Mouse (Mus musculus): ENCODE results near the gene Lhfpl3. TPM values are rescaled to one million over a fixed set of nuclear protein-coding genes. Genes with fewer than 3 reads are reported as not detected.
A peak's percentile ranks its signal among the peaks of the same experiment; 100 is the strongest.
"Not testable (repeated sequence)": the region's sequence is repeated elsewhere in the genome, so short reads cannot be mapped to it uniquely, and the experiment has no call there.

Gene Lhfpl3
- polyA plus RNA-seq (2015; fragmentation: Nextera tagmentation; extraction: Ambion mirVana): not detected in 2 replicates

- H3K9me3 ChIP-seq (ENCODE audit: low read length): no peaks in the 10 kb centered on the region
- H3K4me3 ChIP-seq (ENCODE audit: low read depth, low read length): peak within 1 kb of the TSS; percentile 33
- H3K36me3 ChIP-seq (replicated peaks; ENCODE audit: insufficient read depth, low read length): no peaks in the 10 kb centered on the region
- ATAC-seq: no peak
- peak within 1 kb of the TSS; percentile 64 for H3K4me2 ChIP-seq (ENCODE audit: low read depth, low read length)
- no peak within 1 kb of the TSS for H3K9ac ChIP-seq (replicated peaks)
- under 1% methylated on average over 46 of the region's 53 CpGs for WGBS (ENCODE audit: insufficient replicate concordance)
- H3K4me1 ChIP-seq (ENCODE audit: insufficient read depth): peaks cover 8% of the 10 kb centered on the region; the same call in 1 of the 2 replicates
- no peak for TF ChIP-seq CTCF (IDR thresholded peaks at IDR 0.05; ENCODE audit: low read depth)
- TF ChIP-seq EP300 (IDR thresholded peaks at IDR 0.05; ENCODE audit: low read depth): no peak
- no peak within 1 kb of the TSS for H3K27ac ChIP-seq (ENCODE audit: low read depth)
- peak; percentile 18 for DNase-seq
- H3K27me3 ChIP-seq (ENCODE audit: insufficient read depth, low read length): peaks cover 23% of the 10 kb centered on the region
These were observed at the start of gene Lhfpl3 for GRCm38 (mm10) chr5:22745885-22746532. Lhfpl3 (plus strand) TSS chr5:22746059.

DNA sequence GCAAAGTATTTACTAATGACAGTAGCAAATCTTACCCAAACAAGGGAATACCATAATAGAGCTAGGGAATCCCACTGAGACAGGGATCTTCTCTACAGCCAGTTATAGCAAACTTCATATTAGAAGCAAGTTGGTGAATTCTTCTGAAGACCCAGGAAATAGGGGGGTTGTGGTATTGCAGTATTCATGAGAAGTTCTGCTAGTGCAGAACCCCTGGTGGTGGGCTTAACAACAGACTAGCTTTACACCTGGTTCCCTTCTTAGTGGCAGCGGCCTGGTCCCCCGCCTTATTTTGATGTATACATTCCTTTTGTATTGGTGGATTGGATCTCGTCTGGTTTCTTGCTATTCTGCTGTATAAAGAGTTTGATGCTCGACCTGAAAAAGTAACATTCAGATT is 39.6 kb upstream of the Lhfpl3 start:
- not testable (repeated sequence) for DNase-seq; H3K4me2 ChIP-seq (ENCODE audit: low read depth, low read length); H3K9ac ChIP-seq (replicated peaks); H3K4me3 ChIP-seq (ENCODE audit: low read depth, low read length); H3K36me3 ChIP-seq (replicated peaks; ENCODE audit: insufficient read depth, low read length); H3K27ac ChIP-seq (ENCODE audit: low read depth); ATAC-seq; H3K4me1 ChIP-seq (ENCODE audit: insufficient read depth); H3K27me3 ChIP-seq (ENCODE audit: insufficient read depth, low read length); H3K9me3 ChIP-seq (ENCODE audit: low read length)
- WGBS (ENCODE audit: insufficient replicate concordance): 77% methylated on average over 4 of the region's 4 CpGs

DNA sequence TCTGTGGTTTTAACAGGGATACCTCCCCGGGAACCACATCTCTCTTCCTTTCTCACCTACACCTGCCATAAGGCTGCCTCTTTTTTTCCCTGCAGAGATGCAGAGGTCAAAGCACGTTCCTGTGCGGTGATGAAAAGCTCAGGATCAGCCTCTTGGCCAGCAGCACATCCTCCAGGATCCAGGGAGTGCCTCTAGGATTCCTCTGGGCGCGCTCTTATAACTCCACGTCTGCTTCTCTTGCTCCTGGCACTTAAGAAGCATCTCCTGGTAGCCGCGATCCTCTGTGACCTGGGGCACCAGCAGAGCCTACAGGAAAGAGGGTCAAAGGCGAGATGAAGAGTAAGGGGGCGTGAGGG is 352 bp upstream of the Lhfpl3 start:
- H3K9me3 ChIP-seq (ENCODE audit: low read length): no peaks in the 10 kb centered on the region
- ATAC-seq: no peak
- WGBS (ENCODE audit: insufficient replicate concordance): 4% methylated on average over 10 of the region's 10 CpGs
- H3K4me3 ChIP-seq (ENCODE audit: low read depth, low read length): peak overlapping the region; percentile 33
- no peaks in the 10 kb centered on the region for H3K36me3 ChIP-seq (replicated peaks; ENCODE audit: insufficient read depth, low read length)
- H3K9ac ChIP-seq (replicated peaks): no peak overlapping the region
- no peak overlapping the region for H3K27ac ChIP-seq (ENCODE audit: low read depth)
- peaks cover 23% of the 10 kb centered on the region for H3K27me3 ChIP-seq (ENCODE audit: insufficient read depth, low read length)
- H3K4me1 ChIP-seq (ENCODE audit: insufficient read depth): peaks cover 8% of the 10 kb centered on the region; the same call in 1 of the 2 replicates
- H3K4me2 ChIP-seq (ENCODE audit: low read depth, low read length): peak overlapping the region; percentile 64
- DNase-seq: no peak
- TF ChIP-seq CTCF (IDR thresholded peaks at IDR 0.05; ENCODE audit: low read depth) (no peak), EP300 (IDR thresholded peaks at IDR 0.05; ENCODE audit: low read depth) (no peak)

GRCm38 (mm10) chr5:22746533-22747021 is 718 bp downstream of the Lhfpl3 start:
- H3K4me1 ChIP-seq (ENCODE audit: insufficient read depth): peaks cover 8% of the 10 kb centered on the region; the same call in 1 of the 2 replicates
- ATAC-seq: no peak
- H3K4me2 ChIP-seq (ENCODE audit: low read depth, low read length): peak overlapping the region; percentile 64
- peaks cover 23% of the 10 kb centered on the region for H3K27me3 ChIP-seq (ENCODE audit: insufficient read depth, low read length)
- no peak overlapping the region for H3K27ac ChIP-seq (ENCODE audit: low read depth)
- H3K9ac ChIP-seq (replicated peaks): no peak overlapping the region
- no peak for TF ChIP-seq CTCF (IDR thresholded peaks at IDR 0.05; ENCODE audit: low read depth)
- TF ChIP-seq EP300 (IDR thresholded peaks at IDR 0.05; ENCODE audit: low read depth): no peak
- no peak for DNase-seq
- peak overlapping the region; percentile 33 for H3K4me3 ChIP-seq (ENCODE audit: low read depth, low read length)
- H3K36me3 ChIP-seq (replicated peaks; ENCODE audit: insufficient read depth, low read length): no peaks in the 10 kb centered on the region
- WGBS (ENCODE audit: insufficient replicate concordance): 3% methylated on average over 20 of the region's 20 CpGs
- no peaks in the 10 kb centered on the region for H3K9me3 ChIP-seq (ENCODE audit: low read length)

DNA sequence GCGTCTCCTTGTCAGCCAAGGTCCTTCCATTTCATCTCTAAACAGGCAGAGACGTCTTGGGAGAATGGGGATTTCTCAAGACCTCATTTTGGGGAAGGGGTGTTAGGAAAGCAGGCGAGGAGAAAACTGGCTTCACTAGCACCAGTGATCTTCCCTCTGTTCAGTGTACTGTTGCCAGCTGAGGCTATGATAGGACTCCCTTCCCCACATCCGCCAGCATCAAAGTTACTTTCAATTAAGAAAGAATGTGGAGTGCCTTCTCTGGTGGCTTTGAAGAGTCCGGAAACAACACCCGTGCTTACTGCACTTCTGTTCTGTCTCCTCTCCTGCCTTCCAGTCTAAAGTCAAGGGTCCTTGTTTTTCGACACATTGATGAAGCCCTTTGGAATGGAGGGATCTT is 1.4 kb downstream of the Lhfpl3 start:
- TF ChIP-seq EP300 (IDR thresholded peaks at IDR 0.05; ENCODE audit: low read depth) (no peak), CTCF (IDR thresholded peaks at IDR 0.05; ENCODE audit: low read depth) (no peak)
- H3K9me3 ChIP-seq (ENCODE audit: low read length): no peaks in the 10 kb centered on the region
- no peak overlapping the region for H3K4me2 ChIP-seq (ENCODE audit: low read depth, low read length)
- ATAC-seq (no peak), DNase-seq (no peak)
- H3K9ac ChIP-seq (replicated peaks): no peak overlapping the region
- H3K4me1 ChIP-seq (ENCODE audit: insufficient read depth): peaks cover 8% of the 10 kb centered on the region; the same call in 1 of the 2 replicates
- peaks cover 23% of the 10 kb centered on the region for H3K27me3 ChIP-seq (ENCODE audit: insufficient read depth, low read length)
- 7% methylated on average over 7 of the region's 7 CpGs for WGBS (ENCODE audit: insufficient replicate concordance)
- H3K27ac ChIP-seq (ENCODE audit: low read depth): no peak overlapping the region
- no peak overlapping the region for H3K4me3 ChIP-seq (ENCODE audit: low read depth, low read length)
- H3K36me3 ChIP-seq (replicated peaks; ENCODE audit: insufficient read depth, low read length): no peaks in the 10 kb centered on the region

DNA sequence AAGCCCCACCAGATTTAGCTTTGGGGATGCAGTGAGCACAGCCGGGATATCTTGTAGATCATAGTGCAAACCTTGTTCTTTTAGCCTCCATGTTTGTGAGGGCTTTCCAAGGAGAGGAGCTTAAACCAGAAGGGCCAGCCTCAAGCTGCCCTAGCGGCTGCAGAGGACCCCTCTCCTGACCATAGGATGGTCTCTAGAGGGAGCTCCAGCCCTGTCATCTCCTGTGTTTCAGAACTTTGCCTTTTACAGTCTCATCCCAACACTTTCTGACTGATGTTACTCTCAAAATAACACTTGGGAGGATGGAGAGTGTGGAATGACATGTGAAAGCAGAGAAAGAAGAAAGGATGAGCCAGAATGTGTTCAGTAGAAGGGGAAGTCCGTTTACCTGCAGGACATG is 11.4 kb downstream of the Lhfpl3 start:
- DNase-seq (no peak), ATAC-seq (no peak)
- no peaks in the 10 kb centered on the region for H3K36me3 ChIP-seq (replicated peaks; ENCODE audit: insufficient read depth, low read length)
- H3K27me3 ChIP-seq (ENCODE audit: insufficient read depth, low read length): no peaks in the 10 kb centered on the region
- WGBS (ENCODE audit: insufficient replicate concordance): 27% methylated on average over 3 of the region's 3 CpGs
- no peak overlapping the region for H3K4me2 ChIP-seq (ENCODE audit: low read depth, low read length)
- no peak overlapping the region for H3K9ac ChIP-seq (replicated peaks)
- no peak for TF ChIP-seq EP300 (IDR thresholded peaks at IDR 0.05; ENCODE audit: low read depth)
- peak; percentile 26 for TF ChIP-seq CTCF (IDR thresholded peaks at IDR 0.05; ENCODE audit: low read depth)
- no peak overlapping the region for H3K27ac ChIP-seq (ENCODE audit: low read depth)
- no peaks in the 10 kb centered on the region for H3K9me3 ChIP-seq (ENCODE audit: low read length)
- no peak overlapping the region for H3K4me3 ChIP-seq (ENCODE audit: low read depth, low read length)
- no peaks in the 10 kb centered on the region for H3K4me1 ChIP-seq (ENCODE audit: insufficient read depth)
